Mouse (Mus musculus) lung, adult 2 months (tissue): ENCODE measurements at regions not wholly inside any gene's neighbourhood (a gene's known extent, or its start where the extent isn't known, plus 50 kb on each side); places are given as distances from the start of the nearest gene placed in this dataset.

Experiments
- CTCF ChIP-seq: fragments of 200-500 bp; IDR thresholded peaks from 2 replicates; pipeline ENCODE4 v1.5.1; 2011; ENCODE audit warnings: mild to moderate bottlenecking, low read length, control low read depth; ENCODE audit not compliant: insufficient read depth
- POLR2A ChIP-seq: fragments of 200-500 bp; IDR thresholded peaks from 2 replicates; pipeline ENCODE4 v1.6.1; 2011; ENCODE audit warnings: low read depth, mild to moderate bottlenecking, control low read depth, low read length, borderline replicate concordance; ENCODE audit errors: extremely low read depth

DNA sequence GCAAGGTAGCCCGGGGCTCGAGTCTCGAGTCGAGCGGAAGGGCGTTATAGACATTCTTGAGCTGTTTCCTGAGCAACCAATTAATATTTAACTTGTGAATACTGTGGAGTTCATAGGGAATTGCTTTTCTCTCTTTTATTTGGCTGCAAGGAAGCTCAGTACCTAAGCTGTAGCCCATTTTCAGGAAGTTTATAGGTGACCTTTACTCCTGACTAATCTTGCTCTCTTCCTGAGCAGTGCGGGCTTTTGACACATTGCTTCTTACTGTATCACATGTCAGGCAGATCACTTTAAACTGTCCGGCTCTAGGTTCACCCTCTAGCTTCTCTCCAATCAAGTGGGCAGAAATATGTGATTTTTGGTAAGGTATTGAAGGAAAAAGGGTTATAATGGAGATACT, 51.4 kb upstream of the Pard3b start:
- TF ChIP-seq CTCF (no peak), POLR2A (no peak)
